Mouse (Mus musculus): ENCODE results near the gene Pf4.
"Not testable (repeated sequence)": the region's sequence is repeated elsewhere in the genome, so short reads cannot be mapped to it uniquely, and the experiment has no call there.

Pf4 gene

GRCm38 (mm10) chr5:90789306-90790073, 17.3 kb downstream of the Pf4 start:
- no peak for DNase-seq

GRCm38 (mm10) chr5:90790074-90790502, 17.9 kb downstream of the Pf4 start:
- DNase-seq = no peak

- DNase-seq = no peak
These were observed 22.0 kb downstream of the Pf4 start, which contains the start of gene Cxcl15 for GRCm38 (mm10) chr5:90794195-90794625. Gene Cxcl15, plus strand, starts transcription at chr5:90794534.

- not testable (repeated sequence) for DNase-seq
These were observed 23.2 kb downstream of the Pf4 start for GRCm38 (mm10) chr5:90795392-90795791.

- DNase-seq = no peak
These were observed 32.3 kb downstream of the Pf4 start for GRCm38 (mm10) chr5:90804574-90804973.

GRCm38 (mm10) chr5:90806050-90806449, 33.8 kb downstream of the Pf4 start:
- no peak for DNase-seq

GRCm38 (mm10) chr5:90807176-90807950, 35.1 kb downstream of the Pf4 start:
- DNase-seq = no peak

GRCm38 (mm10) chr5:90819756-90820155, 47.5 kb downstream of the Pf4 start:
- DNase-seq = no peak
